Mouse (Mus musculus) intestine, embryonic 16.5 days (tissue): Measurements from ENCODE around the gene Gpc6. TPM values are rescaled to one million over a fixed set of nuclear protein-coding genes. Genes with fewer than 3 reads are reported as not detected.

Source experiments
- ATAC-seq: fragments of 200-750 bp; cut with Nextera tagmentation; 2 replicates; pipeline ENCODE4 v1.8.0; 2017; ENCODE audit warnings: moderate TSS enrichment, moderate library complexity
- H3K27ac ChIP-seq: fragments of 300-500 bp; sonication (generic); 2 replicates; pipeline ENCODE4 v1.5.1; 2014; ENCODE audit warnings: mild to moderate bottlenecking, low read length
- H3K27me3 ChIP-seq: fragments of 300-500 bp; sonication (generic); replicated peaks from 2 replicates; pipeline ENCODE4 v1.6.1; 2014; ENCODE audit warnings: low read length, control low read depth, mixed read lengths; ENCODE audit not compliant: control insufficient read depth, insufficient read depth
- H3K36me3 ChIP-seq: fragments of 300-500 bp; sonication (generic); 2 replicates; pipeline ENCODE4 v1.6.1; 2014; ENCODE audit warnings: low read length, control low read depth; ENCODE audit not compliant: control insufficient read depth, insufficient read depth
- H3K4me1 ChIP-seq: fragments of 300-500 bp; sonication (generic); 2 replicates; pipeline ENCODE4 v1.6.1; 2014; ENCODE audit warnings: low read length, control low read depth, mixed read lengths; ENCODE audit not compliant: control insufficient read depth, insufficient read depth
- H3K4me2 ChIP-seq: fragments of 300-500 bp; sonication (generic); 2 replicates; pipeline ENCODE4 v1.6.1; 2014; ENCODE audit warnings: low read depth, low read length, control low read depth
- H3K4me3 ChIP-seq: fragments of 300-500 bp; sonication (generic); 2 replicates; pipeline ENCODE4 v1.5.1; 2014; ENCODE audit warnings: mild to moderate bottlenecking, low read length
- H3K9ac ChIP-seq: fragments of 300-500 bp; sonication (generic); 2 replicates; pipeline ENCODE4 v1.6.1; 2014; ENCODE audit warnings: low read depth, low read length
- H3K9me3 ChIP-seq: fragments of 300-500 bp; sonication (generic); 2 replicates; pipeline ENCODE4 v1.6.1; 2016; ENCODE audit warnings: low read length, control low read depth; ENCODE audit not compliant: control insufficient read depth
- WGBS: fragments of 180-500 bp; shearing (Covaris S2); extraction: QIAGEN DNeasy Blood & Tissue Kit; methylation state at CpG from one replicate; pipeline ENCODE4 v1.1.7; 2014; 5-methylcytosine and 5-hydroxymethylcytosine counted together
- polyA plus RNA-seq: library from polyadenylated mRNA; unstranded; fragments of >200 nt; fragmentation: Nextera tagmentation; extraction: Ambion mirVana; gene quantifications from 2 replicates; pipeline ENCODE4 v1.2.1, GENCODE M21; 2015

Gpc6 gene
- polyA plus RNA-seq, 1 experiment from 2014 or later: 29.7 TPM

DNA sequence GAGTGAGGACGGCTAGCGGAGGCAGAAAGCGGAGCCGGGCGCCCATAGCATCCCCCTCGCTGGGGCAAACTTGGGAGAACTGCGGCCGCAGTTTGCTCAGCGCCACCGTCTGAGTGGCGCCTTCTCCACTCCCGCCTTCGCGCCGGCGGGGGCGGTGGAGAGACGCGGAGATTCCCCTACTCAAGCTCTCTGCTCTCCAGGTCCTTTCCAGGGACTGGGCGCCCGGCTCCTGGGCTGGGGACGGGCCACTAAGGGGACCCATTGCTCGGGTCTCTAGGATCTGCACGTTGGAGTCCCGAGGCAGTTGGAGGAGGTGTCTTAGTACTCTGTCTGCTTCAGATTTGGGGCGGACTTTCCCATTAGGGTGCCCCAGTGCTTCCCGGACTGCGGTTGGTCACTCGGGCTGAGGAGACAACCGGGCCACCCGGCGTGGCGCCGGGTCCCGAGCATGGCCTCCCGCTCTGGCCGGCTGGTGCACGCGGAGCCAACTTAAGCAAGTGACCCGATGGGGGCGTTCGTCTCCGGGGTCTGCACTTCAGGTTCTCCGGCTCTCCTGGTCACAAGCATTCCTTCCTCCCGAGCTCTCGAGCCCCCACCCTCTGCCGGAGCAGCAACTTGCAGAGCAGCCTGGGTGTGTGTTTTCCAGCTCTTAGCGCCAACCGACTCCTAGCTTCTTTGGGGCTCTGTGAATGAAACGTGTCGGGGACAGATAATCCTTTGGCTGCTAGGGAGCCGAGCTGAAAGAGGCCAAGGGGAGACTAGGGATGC, 1.5 kb downstream of the Gpc6 start:
- H3K9me3 ChIP-seq: no peaks in the 10 kb centered on the region
- H3K27me3 ChIP-seq: no peaks in the 10 kb centered on the region

GRCm38 (mm10) chr14:116927341-116928315, 2.5 kb downstream of the Gpc6 start:
- H3K9me3 ChIP-seq: no peaks in the 10 kb centered on the region
- no peaks in the 10 kb centered on the region for H3K27me3 ChIP-seq
- 2% methylated on average over 21 of the region's 21 CpGs for WGBS
- H3K4me2 ChIP-seq: peak overlapping the region; percentile 92
- peaks cover 4% of the 10 kb centered on the region; the same call in 1 of the 2 replicates for H3K4me1 ChIP-seq
- peak overlapping the region; percentile 71 for H3K9ac ChIP-seq
- no peak for ATAC-seq
- H3K4me3 ChIP-seq: peak overlapping the region; percentile 77
- no peaks in the 10 kb centered on the region for H3K36me3 ChIP-seq
- H3K27ac ChIP-seq: peak overlapping the region; percentile 91; the same call in 1 of the 2 replicates

More for the DNA sequence above, 1.5 kb downstream of the Gpc6 start:
- ATAC-seq: peak; percentile 87
- Histone ChIP-seq H3K4me3 (peak overlapping the region; percentile 77), H3K27ac (peak overlapping the region; percentile 91), H3K9ac (peak overlapping the region; percentile 71), H3K4me2 (peak overlapping the region; percentile 92), H3K4me1 (peaks cover 4% of the 10 kb centered on the region; the same call in 1 of the 2 replicates), H3K36me3 (no peaks in the 10 kb centered on the region)
- WGBS: 0% methylated on average over 50 of the region's 52 CpGs

DNA sequence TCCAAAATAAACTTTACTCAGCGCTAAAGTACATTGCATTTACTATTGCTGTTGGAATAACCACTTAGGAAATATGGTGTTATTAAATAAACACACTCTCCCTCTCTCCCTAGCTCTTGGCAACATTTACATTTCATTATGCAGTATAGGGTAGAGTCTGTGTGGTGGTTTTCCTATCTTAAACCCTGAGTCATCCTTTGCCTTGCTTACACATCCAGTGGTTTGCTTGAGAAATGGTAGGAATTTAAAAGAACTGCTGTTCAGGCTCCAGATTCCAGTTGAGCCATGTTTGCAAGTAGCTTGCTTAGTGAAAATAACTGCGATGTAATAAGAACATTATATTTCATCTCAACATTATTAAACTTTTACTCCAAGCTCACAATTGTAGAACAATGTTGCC, 3.3 kb downstream of the Gpc6 start:
- peak overlapping the region; percentile 92; the same call in 1 of the 2 replicates for H3K4me2 ChIP-seq
- H3K9ac ChIP-seq: 0 out of 2 replicates have a peak overlapping the region, but pooled peaks have one; percentile 37
- H3K4me3 ChIP-seq: peak overlapping the region; percentile 41; the same call in 1 of the 2 replicates
- H3K27me3 ChIP-seq: no peaks in the 10 kb centered on the region
- no peak overlapping the region for H3K27ac ChIP-seq
- peaks cover 4% of the 10 kb centered on the region; the same call in 1 of the 2 replicates for H3K4me1 ChIP-seq
- no peaks in the 10 kb centered on the region for H3K9me3 ChIP-seq
- no peak for ATAC-seq
- H3K36me3 ChIP-seq: no peaks in the 10 kb centered on the region
- WGBS: 27% methylated on average over 2 of the region's 2 CpGs

GRCm38 (mm10) chr14:116928796-116929529, 3.8 kb downstream of the Gpc6 start:
- peaks cover 4% of the 10 kb centered on the region for H3K4me1 ChIP-seq
- no peak overlapping the region for H3K9ac ChIP-seq
- no peak for ATAC-seq
- no peaks in the 10 kb centered on the region for H3K9me3 ChIP-seq
- 39% methylated on average over 7 of the region's 7 CpGs for WGBS
- no peak overlapping the region; the same call in 1 of the 2 replicates for H3K4me3 ChIP-seq
- no peaks in the 10 kb centered on the region for H3K36me3 ChIP-seq
- H3K27me3 ChIP-seq: no peaks in the 10 kb centered on the region
- no peak overlapping the region for H3K27ac ChIP-seq
- no peak overlapping the region for H3K4me2 ChIP-seq

- H3K27ac ChIP-seq: no peak overlapping the region
Measured at GRCm38 (mm10) chr14:116933825-116934224, 8.7 kb downstream of the Gpc6 start.

GRCm38 (mm10) chr14:116937910-116938560, 12.9 kb downstream of the Gpc6 start:
- H3K4me1 ChIP-seq: peaks cover 2% of the 10 kb centered on the region; the same call in 1 of the 2 replicates
- H3K4me2 ChIP-seq: no peak overlapping the region
- 76% methylated on average over 14 of the region's 14 CpGs for WGBS

More at GRCm38 (mm10) chr14:116933825-116934224, 8.7 kb downstream of the Gpc6 start:
- ATAC-seq: no peak
- 54% methylated on average over 5 of the region's 5 CpGs for WGBS
- no peak overlapping the region for H3K9ac ChIP-seq
- no peaks in the 10 kb centered on the region for H3K9me3 ChIP-seq
- H3K4me1 ChIP-seq: peaks cover 2% of the 10 kb centered on the region; the same call in 1 of the 2 replicates
- H3K4me3 ChIP-seq: no peak overlapping the region
- H3K4me2 ChIP-seq: no peak overlapping the region
- no peaks in the 10 kb centered on the region for H3K27me3 ChIP-seq
- H3K36me3 ChIP-seq: no peaks in the 10 kb centered on the region

GRCm38 (mm10) chr14:116938735-116939134, 13.6 kb downstream of the Gpc6 start:
- 88% methylated on average over 9 of the region's 9 CpGs for WGBS
- H3K4me1 ChIP-seq: peaks cover 2% of the 10 kb centered on the region; the same call in 1 of the 2 replicates
- H3K27ac ChIP-seq: no peak overlapping the region
- H3K4me2 ChIP-seq: no peak overlapping the region
- ATAC-seq: no peak
- no peak overlapping the region for H3K9ac ChIP-seq
- H3K4me3 ChIP-seq: no peak overlapping the region
- H3K9me3 ChIP-seq: no peaks in the 10 kb centered on the region
- no peaks in the 10 kb centered on the region for H3K27me3 ChIP-seq
- H3K36me3 ChIP-seq: no peaks in the 10 kb centered on the region

More at GRCm38 (mm10) chr14:116937910-116938560, 12.9 kb downstream of the Gpc6 start:
- Histone ChIP-seq H3K27ac (no peak overlapping the region), H3K36me3 (no peaks in the 10 kb centered on the region), H3K9me3 (no peaks in the 10 kb centered on the region), H3K27me3 (no peaks in the 10 kb centered on the region), H3K4me3 (no peak overlapping the region), H3K9ac (no peak overlapping the region)
- no peak for ATAC-seq

- no peak for ATAC-seq
- Histone ChIP-seq H3K4me2 (no peak overlapping the region), H3K27me3 (no peaks in the 10 kb centered on the region), H3K27ac (no peak overlapping the region), H3K4me3 (no peak overlapping the region), H3K4me1 (no peaks in the 10 kb centered on the region), H3K9ac (no peak overlapping the region), H3K9me3 (no peaks in the 10 kb centered on the region), H3K36me3 (no peaks in the 10 kb centered on the region)
- WGBS: 100% methylated on average over 1 of the region's 1 CpGs
Measured at GRCm38 (mm10) chr14:116939561-116939960, 14.4 kb downstream of the Gpc6 start.
